Mouse (Mus musculus): ENCODE data around the gene Asic1. TPM values are rescaled to one million over a fixed set of nuclear protein-coding genes. Genes with fewer than 3 reads are reported as not detected.
"Not testable (repeated sequence)": the region's sequence is repeated elsewhere in the genome, so short reads cannot be mapped to it uniquely, and the experiment has no call there.

Asic1 gene
- total RNA-seq, 2 experiments from 2014 or later: 83.1 to 91.8 TPM

GRCm38 (mm10) chr15:99714858-99715257, 44.7 kb downstream of the Asic1 start:
- DNase-seq (ENCODE audit: low spot score in 2 of 2): peak; percentile 91 to 96
- intact Hi-C loops (cut with DNase I): no loop called here

GRCm38 (mm10) chr15:99715361-99715865, 45.2 kb downstream of the Asic1 start:
- intact Hi-C loops (cut with DNase I): no loop called here
- peak; percentile 70 to 81 for DNase-seq (ENCODE audit: low spot score in 2 of 2)

GRCm38 (mm10) chr15:99715982-99716746, 46.0 kb downstream of the Asic1 start:
- peak; percentile 43 to 65 for DNase-seq (ENCODE audit: low spot score in 2 of 2)

GRCm38 (mm10) chr15:99716814-99717213, 46.6 kb downstream of the Asic1 start:
- DNase-seq (ENCODE audit: low spot score in 2 of 2): peak in 1 of 2 experiments; percentile 56
- intact Hi-C loops (cut with DNase I): no loop called here

More at GRCm38 (mm10) chr15:99715982-99716746, 46.0 kb downstream of the Asic1 start:
- intact Hi-C loops (cut with DNase I): no loop called here

- intact Hi-C loops (cut with DNase I): no loop called here
- peak; percentile 49 to 72 for DNase-seq (ENCODE audit: low spot score in 2 of 2)
Measured at GRCm38 (mm10) chr15:99717386-99718334, 47.5 kb downstream of the Asic1 start, which contains the start of gene Gpd1. Gene Gpd1 (plus strand): TSS chr15:99717515.

- intact Hi-C loops (cut with DNase I): no loop called here
- DNase-seq (ENCODE audit: low spot score in 2 of 2): no peak
Measured at GRCm38 (mm10) chr15:99718461-99719021, 48.4 kb downstream of the Asic1 start.

- DNase-seq (ENCODE audit: low spot score in 2 of 2): no peak
- intact Hi-C loops (cut with DNase I): no loop called here
Measured at GRCm38 (mm10) chr15:99719865-99720264, 49.7 kb downstream of the Asic1 start.

GRCm38 (mm10) chr15:99721921-99722743, 52.0 kb downstream of the Asic1 start:
- DNase-seq (ENCODE audit: low spot score in 2 of 2): no peak
- intact Hi-C loops (cut with DNase I): no loop called here

- intact Hi-C loops (cut with DNase I): no loop called here
- DNase-seq (ENCODE audit: low spot score in 2 of 2): peak in 1 of 2 experiments; percentile 49
Measured at GRCm38 (mm10) chr15:99723120-99723514, 52.9 kb downstream of the Asic1 start.

GRCm38 (mm10) chr15:99723515-99724291, 53.5 kb downstream of the Asic1 start:
- DNase-seq (ENCODE audit: low spot score in 2 of 2): peak; percentile 56 to 77
- intact Hi-C loops (cut with DNase I): no loop called here

- intact Hi-C loops (cut with DNase I): loop anchor here (5.0 kb wide), 2 partner anchors 48 to 178 kb away; partner anchors contain the start of gene Cers5
- DNase-seq (ENCODE audit: low spot score in 2 of 2): peak; percentile 75 to 89
Measured at GRCm38 (mm10) chr15:99724292-99725021, 54.3 kb downstream of the Asic1 start.

- intact Hi-C loops (cut with DNase I): loop anchor here (5.0 kb wide), 2 partner anchors 47 to 177 kb away; partner anchors contain the start of gene Cers5
- DNase-seq (ENCODE audit: low spot score in 2 of 2): peak; percentile 96 to 99
Measured at GRCm38 (mm10) chr15:99725341-99726155, 55.4 kb downstream of the Asic1 start, which contains the start of gene Cox14. Gene Cox14 (plus strand): TSS chr15:99725618.

GRCm38 (mm10) chr15:99726549-99726948, 56.4 kb downstream of the Asic1 start:
- DNase-seq (ENCODE audit: low spot score in 2 of 2): no peak
- intact Hi-C loops (cut with DNase I): loop anchor here (5.0 kb wide), 2 partner anchors 46 to 176 kb away; partner anchors contain the start of gene Cers5

GRCm38 (mm10) chr15:99727039-99727438, 56.9 kb downstream of the Asic1 start:
- intact Hi-C loops (cut with DNase I): loop anchor here (5.0 kb wide), 2 partner anchors 45 to 175 kb away; partner anchors contain the start of gene Cers5
- DNase-seq (ENCODE audit: low spot score in 2 of 2): not testable (repeated sequence)

- intact Hi-C loops (cut with DNase I): loop anchor here (5.0 kb wide), 2 partner anchors 45 to 175 kb away; partner anchors contain the start of gene Cers5
- DNase-seq (ENCODE audit: low spot score in 2 of 2): no peak
Measured at GRCm38 (mm10) chr15:99727525-99727924, 57.4 kb downstream of the Asic1 start.

- intact Hi-C loops (cut with DNase I): loop anchor here (5.0 kb wide), 2 partner anchors 44 to 174 kb away; partner anchors contain the start of gene Cers5
Measured at GRCm38 (mm10) chr15:99728211-99728610, 58.0 kb downstream of the Asic1 start.

More at GRCm38 (mm10) chr15:99728211-99728610, 58.0 kb downstream of the Asic1 start:
- no peak for DNase-seq (ENCODE audit: low spot score in 2 of 2)

Measured in left cerebral cortex, postnatal 14 days (tissue).